Mouse (Mus musculus): Measurements from ENCODE around the gene Sh3bp4.

The Sh3bp4 gene

GRCm38 (mm10) chr1:89070103-89070700, at the start of gene Sh3bp4:
Gene Sh3bp4, plus strand, starts transcription at chr1:89070415.
- DNase-seq (ENCODE audit: low read depth): peak; percentile 98

- DNase-seq (ENCODE audit: low read depth): no peak
These were observed 47.2 kb upstream of the Sh3bp4 start for GRCm38 (mm10) chr1:89022997-89023396.

- no peak for DNase-seq (ENCODE audit: low read depth)
These were observed 45.3 kb upstream of the Sh3bp4 start for GRCm38 (mm10) chr1:89024696-89025612.

GRCm38 (mm10) chr1:89026040-89026439, 44.2 kb upstream of the Sh3bp4 start:
- no peak for DNase-seq (ENCODE audit: low read depth)

- no peak for DNase-seq (ENCODE audit: low read depth)
These were observed 40.9 kb upstream of the Sh3bp4 start for GRCm38 (mm10) chr1:89029136-89029927.

GRCm38 (mm10) chr1:89033661-89034060, 36.6 kb upstream of the Sh3bp4 start:
- DNase-seq (ENCODE audit: low read depth): no peak

- no peak for DNase-seq (ENCODE audit: low read depth)
These were observed 36.2 kb upstream of the Sh3bp4 start for GRCm38 (mm10) chr1:89034061-89034460.

- DNase-seq (ENCODE audit: low read depth): no peak
These were observed 35.1 kb upstream of the Sh3bp4 start for GRCm38 (mm10) chr1:89035115-89035514.

GRCm38 (mm10) chr1:89039836-89040235, 30.4 kb upstream of the Sh3bp4 start:
- DNase-seq (ENCODE audit: low read depth): no peak

- DNase-seq (ENCODE audit: low read depth): peak; percentile 14
These were observed 28.9 kb upstream of the Sh3bp4 start for GRCm38 (mm10) chr1:89041290-89041689.

GRCm38 (mm10) chr1:89042081-89042480, 28.1 kb upstream of the Sh3bp4 start:
- no peak for DNase-seq (ENCODE audit: low read depth)

GRCm38 (mm10) chr1:89042956-89043355, 27.3 kb upstream of the Sh3bp4 start:
- no peak for DNase-seq (ENCODE audit: low read depth)

- DNase-seq (ENCODE audit: low read depth): no peak
These were observed 24.8 kb upstream of the Sh3bp4 start for GRCm38 (mm10) chr1:89045403-89045802.

GRCm38 (mm10) chr1:89049506-89049905, 20.7 kb upstream of the Sh3bp4 start:
- no peak for DNase-seq (ENCODE audit: low read depth)

- no peak for DNase-seq (ENCODE audit: low read depth)
These were observed 14.0 kb upstream of the Sh3bp4 start for GRCm38 (mm10) chr1:89056175-89056574.

- DNase-seq (ENCODE audit: low read depth): no peak
These were observed 12.8 kb upstream of the Sh3bp4 start for GRCm38 (mm10) chr1:89057430-89057829.

- DNase-seq (ENCODE audit: low read depth): no peak
These were observed 12.2 kb upstream of the Sh3bp4 start for GRCm38 (mm10) chr1:89058011-89058410.

GRCm38 (mm10) chr1:89062977-89063376, 7.2 kb upstream of the Sh3bp4 start:
- DNase-seq (ENCODE audit: low read depth): no peak

- no peak for DNase-seq (ENCODE audit: low read depth)
These were observed 6.4 kb upstream of the Sh3bp4 start for GRCm38 (mm10) chr1:89063800-89064199.

- DNase-seq (ENCODE audit: low read depth): no peak
These were observed 1.4 kb upstream of the Sh3bp4 start for GRCm38 (mm10) chr1:89068812-89069211.

- peak; percentile 70 for DNase-seq (ENCODE audit: low read depth)
These were observed 624 bp upstream of the Sh3bp4 start for GRCm38 (mm10) chr1:89069479-89070102.

GRCm38 (mm10) chr1:89070871-89071361, 701 bp downstream of the Sh3bp4 start:
- DNase-seq (ENCODE audit: low read depth): peak; percentile 51
